Mouse (Mus musculus) megakaryocyte, embryonic 14.5 days (primary cell): ENCODE measurements around the gene Kcna1.

Experiments used
- FLI1 ChIP-seq: IDR thresholded peaks from 2 replicates; pipeline ENCODE4 v1.6.1; 2012; ENCODE audit warnings: low read length, inconsistent platforms, mixed read lengths
- GATA1 ChIP-seq: IDR thresholded peaks from 3 replicates; pipeline ENCODE4 v1.6.1; 2012; ENCODE audit warnings: mixed read lengths, low read length, inconsistent platforms, borderline replicate concordance

DNA sequence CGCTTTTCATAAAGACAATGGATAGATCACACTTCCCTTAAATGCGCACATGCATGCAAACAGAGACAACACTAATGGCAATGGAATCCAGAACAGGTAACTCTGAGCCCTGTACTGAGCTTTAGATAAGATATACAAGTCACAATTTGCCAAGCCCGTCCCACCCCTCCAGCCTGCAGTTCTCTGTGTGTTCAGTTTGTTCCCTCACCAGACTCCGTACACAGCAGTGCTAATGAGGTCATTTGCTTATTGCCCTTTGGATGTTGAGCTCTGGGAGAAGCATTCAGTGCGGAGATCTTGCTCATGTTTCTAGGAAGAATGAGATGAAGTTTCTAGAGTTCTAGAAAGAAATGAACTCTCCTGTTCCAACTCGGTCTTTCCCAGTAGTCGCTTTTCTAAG lies 17.7 kb downstream of the Kcna1 start:
- TF ChIP-seq GATA1 = no peak
- no peak for TF ChIP-seq FLI1
